ENCODE assay signal across 8 mouse cellular contexts in genomic region chr7:24113001-24113400, GRCm38 (mm10). TPM values are rescaled to one million over a fixed set of nuclear protein-coding genes. Genes with fewer than 3 reads are reported as not detected.
A peak's percentile ranks its signal among the peaks of the same experiment; 100 is the strongest.
DNase-seq lines count a peak whose midpoint lies in the region; ATAC-seq and TF ChIP-seq lines count a peak whose summit lies in the region.

No protein-coding gene starts in this region.

- no peak for TF ChIP-seq POLR2A in olfactory bulb, adult 2 months (IDR thresholded peaks at IDR 0.05; ENCODE audit: insufficient read depth, low read depth, low read length)

- WGBS in heart, embryonic 10.5 days, result 14% methylated on average over 12 of the region's 12 CpGs
- 16% methylated on average over 12 of the region's 12 CpGs for WGBS in liver, embryonic 16.5 days (ENCODE audit: insufficient replicate concordance)
- WGBS in olfactory bulb, adult 2 months, result 9% methylated on average over 12 of the region's 12 CpGs

- H3K4me1 ChIP-seq in heart, embryonic 10.5 days, result peaks cover 8% of the 10 kb centered on the region
- H3K4me1 ChIP-seq in liver, embryonic 16.5 days (ENCODE audit: control insufficient read depth, low read depth, low read length), result peaks cover 7% of the 10 kb centered on the region
- peaks cover 3% of the 10 kb centered on the region; the same call in 1 of the 2 replicates for H3K4me1 ChIP-seq in olfactory bulb, adult 2 months (ENCODE audit: control insufficient read depth, insufficient read depth, low read length)

- 0 out of 2 replicates have a peak, but pooled peaks cover 9% of the 10 kb centered on the region for H3K9me3 ChIP-seq in heart, embryonic 10.5 days
- peaks cover under 1% of the 10 kb centered on the region; the same call in 1 of the 2 replicates for H3K9me3 ChIP-seq in liver, embryonic 16.5 days (replicated peaks; ENCODE audit: control insufficient read depth, low read length)

- no peak for TF ChIP-seq CTCF in olfactory bulb, adult 2 months (IDR thresholded peaks at IDR 0.05; ENCODE audit: insufficient read depth, low read depth, low read length)

- peaks cover 18% of the 10 kb centered on the region for H3K36me3 ChIP-seq in heart, embryonic 10.5 days
- H3K36me3 ChIP-seq in liver, embryonic 16.5 days (ENCODE audit: control insufficient read depth, insufficient read depth), result no peaks in the 10 kb centered on the region

- H3K27ac ChIP-seq in heart, embryonic 10.5 days, result peak overlapping the region; percentile 88; the same call in 1 of the 2 replicates
- H3K27ac ChIP-seq in liver, embryonic 16.5 days (ENCODE audit: low read length), result peak overlapping the region; percentile 16
- no peak overlapping the region for H3K27ac ChIP-seq in olfactory bulb, adult 2 months (ENCODE audit: insufficient read depth, low read depth, low read length)

- H3K9ac ChIP-seq in liver, embryonic 16.5 days (ENCODE audit: low read depth, low read length), result peak overlapping the region; percentile 33

- peak; percentile 42; the same call in 1 of the 2 replicates for ATAC-seq in liver, embryonic 16.5 days (ENCODE audit: low read depth)

- peak overlapping the region; percentile 51 for H3K4me2 ChIP-seq in liver, embryonic 16.5 days (ENCODE audit: low read depth, low read length)

- no peaks in the 10 kb centered on the region for H3K27me3 ChIP-seq in heart, embryonic 10.5 days (ENCODE audit: insufficient read depth, poor library complexity, severe bottlenecking)
- H3K27me3 ChIP-seq in liver, embryonic 16.5 days (ENCODE audit: control insufficient read depth, insufficient read depth, low read depth, low read length), result no peaks in the 10 kb centered on the region

- peak overlapping the region; percentile 74 for H3K4me3 ChIP-seq in heart, embryonic 10.5 days
- peak overlapping the region; percentile 58 for H3K4me3 ChIP-seq in liver, embryonic 16.5 days (ENCODE audit: low read depth, low read length)
- peak overlapping the region; percentile 74 for H3K4me3 ChIP-seq in olfactory bulb, adult 2 months (ENCODE audit: insufficient read depth, low read depth, low read length)

- DNase-seq in 3T3-L1 (ENCODE audit: low read depth, low spot score), result peak; percentile 79
- DNase-seq in R1 (ENCODE audit: low read depth, low spot score), result peak; percentile 88
- peak; percentile 39 for DNase-seq in embryo, embryonic 9.5 days (ENCODE audit: extremely low spot score)
- DNase-seq in heart, embryonic 10.5 days (ENCODE audit: low spot score), result peak; percentile 83
- DNase-seq in kidney, adult 9 months, result peak; percentile 90
- DNase-seq in thymus, postnatal 14 days, result no peak

RNA-seq across cellular contexts. Expression of gene Zfp112, which starts 0.9 kb away (rescaled TPM):
- polyA plus RNA-seq in heart, embryonic 10.5 days (2016; fragmentation: Nextera tagmentation; extraction: Ambion mirVana), result 4.6 and 5.0 TPM in 2 replicates
- polyA plus RNA-seq in liver, embryonic 16.5 days (2015; fragmentation: Nextera tagmentation; extraction: Ambion mirVana), result 0.57 and 0.58 TPM in 2 replicates
- polyA plus RNA-seq in olfactory bulb, adult 2 months (2012; ENCODE audit: insufficient read depth, insufficient read length, low replicate concordance, missing spikeins), result not detected in 2 replicates

RNA-seq across cellular contexts. Expression of gene Zfp235, which starts 21.0 kb away (rescaled TPM):
- 8.1 and 11.5 TPM in 2 replicates for polyA plus RNA-seq in heart, embryonic 10.5 days (2016; fragmentation: Nextera tagmentation; extraction: Ambion mirVana)
- polyA plus RNA-seq in liver, embryonic 16.5 days (2015; fragmentation: Nextera tagmentation; extraction: Ambion mirVana), result 3.0 and 3.3 TPM in 2 replicates
- polyA plus RNA-seq in olfactory bulb, adult 2 months (2012; ENCODE audit: insufficient read depth, insufficient read length, low replicate concordance, missing spikeins), result not detected in 2 replicates

RNA-seq across cellular contexts. Expression of gene Zfp180, which starts 31.3 kb away (rescaled TPM):
- 19.3 and 19.8 TPM in 2 replicates for polyA plus RNA-seq in heart, embryonic 10.5 days (2016; fragmentation: Nextera tagmentation; extraction: Ambion mirVana)
- 8.6 and 9.2 TPM in 2 replicates for polyA plus RNA-seq in liver, embryonic 16.5 days (2015; fragmentation: Nextera tagmentation; extraction: Ambion mirVana)
- not detected in 2 replicates for polyA plus RNA-seq in olfactory bulb, adult 2 months (2012; ENCODE audit: insufficient read depth, insufficient read length, low replicate concordance, missing spikeins)

RNA-seq across cellular contexts. Expression of gene Vmn1r183, which starts 59.9 kb away (rescaled TPM):
- not detected in 2 replicates for polyA plus RNA-seq in heart, embryonic 10.5 days (2016; fragmentation: Nextera tagmentation; extraction: Ambion mirVana)
- not detected in 2 replicates for polyA plus RNA-seq in liver, embryonic 16.5 days (2015; fragmentation: Nextera tagmentation; extraction: Ambion mirVana)
- not detected in 2 replicates for polyA plus RNA-seq in olfactory bulb, adult 2 months (2012; ENCODE audit: insufficient read depth, insufficient read length, low replicate concordance, missing spikeins)
